Mouse (Mus musculus) gastrocnemius, postnatal 36 days (tissue): ENCODE data around the gene Sat2. TPM values are rescaled to one million over a fixed set of nuclear protein-coding genes. Genes with fewer than 3 reads are reported as not detected.
A peak's percentile ranks its signal among the peaks of the same experiment; 100 is the strongest.

Experiments
- DNase-seq, 2 experiments: peaks; one replicate each; pipeline ENCODE4 v3.0.0; 2022
- intact Hi-C: fragments of 180-260 bp; cut with DNase I; formaldehyde crosslinking; loops from one replicate; pipeline ENCODE4 v1.15.1; 2025
- long read RNA-seq, 2 experiments: library from polyadenylated mRNA; stranded (forward); transcript quantifications; one replicate each; pipeline ENCODE4 v2.0.0; 2021
- total RNA-seq, 2 experiments: library from RNA; stranded (reverse); gene quantifications; 2 replicates each; pipeline ENCODE4 v1.2.3; 2021

Sat2 gene
- 1 to 10 TPM; 3.0 to 3.2 TPM for total RNA-seq
- long read RNA-seq, experiment 1, partial matches to known transcripts, result 0 of 5 reads
- long read RNA-seq, experiment 1, other reads (novel, unspliced or antisense), result 4 of 5 reads
- long read RNA-seq, experiment 2, partial matches to known transcripts, result 1 of 5 reads
- long read RNA-seq, experiment 2, other reads (novel, unspliced or antisense), result 2 of 5 reads

DNA sequence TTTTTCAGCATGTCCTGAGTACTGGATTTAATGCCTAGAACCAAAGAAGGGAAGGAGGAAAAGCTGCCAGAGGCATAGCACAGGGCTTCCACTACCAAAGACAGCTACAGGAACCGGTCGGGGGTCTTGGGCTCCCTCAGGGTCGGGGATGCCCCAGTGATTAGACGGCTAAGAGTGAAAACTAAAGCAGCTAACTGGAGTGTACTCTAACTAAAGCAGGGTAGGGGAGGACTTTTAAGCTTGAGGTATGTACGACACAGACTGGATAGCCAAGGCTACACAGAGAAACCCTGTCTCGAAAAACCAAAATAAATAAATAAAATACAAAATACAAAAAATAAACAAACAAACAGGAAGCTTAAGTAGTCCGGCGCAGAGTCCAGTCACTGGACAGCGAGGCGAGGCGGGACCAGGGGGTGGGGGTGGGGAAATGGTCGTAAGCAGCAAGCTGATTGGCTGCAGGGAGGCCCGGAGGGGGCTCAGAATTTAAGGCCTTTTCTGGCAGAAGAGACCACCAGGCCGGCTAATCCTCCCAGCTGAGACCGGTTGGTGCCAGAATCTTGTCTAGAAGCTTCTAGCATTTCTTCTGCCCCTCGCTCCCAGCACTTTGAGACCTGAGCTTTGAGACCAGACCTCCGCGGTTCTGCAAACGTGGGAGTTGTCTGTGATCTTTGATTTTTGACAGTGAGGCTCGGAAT, at the start of gene Sat2:
TSS of gene Sat2 (plus strand) at position 454 of the 698 bp plus-strand sequence.
- intact Hi-C loops, result no loop called here
- DNase-seq, result peak; percentile 31 to 53

DNA sequence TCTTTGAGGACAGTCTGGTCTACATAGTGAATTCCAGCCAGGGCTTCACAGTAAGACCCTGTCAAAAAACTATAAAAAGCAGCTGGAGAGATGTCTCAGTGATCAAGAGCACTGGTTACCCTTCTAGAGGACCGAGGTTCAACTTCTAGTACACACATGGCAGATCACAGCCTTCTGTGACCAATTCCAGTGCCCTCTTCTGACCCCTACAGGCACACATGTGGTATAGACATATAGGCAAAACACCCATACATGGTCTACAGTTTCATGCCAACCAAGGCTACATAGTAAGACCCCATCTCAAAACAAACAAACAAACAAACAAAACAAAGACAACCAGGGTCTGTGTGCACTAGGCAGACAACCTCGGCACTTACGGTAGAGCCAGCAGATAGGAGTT, 46.6 kb upstream of the Sat2 start:
- no peak for DNase-seq
- intact Hi-C loops, result loop anchor here (1.0 kb wide), 1 partner anchor 28 kb away; no protein-coding TSS in a partner anchor

- intact Hi-C loops, result no loop called here
These were observed 45.5 kb upstream of the Sat2 start for GRCm38 (mm10) chr11:69576307-69576706.

DNA sequence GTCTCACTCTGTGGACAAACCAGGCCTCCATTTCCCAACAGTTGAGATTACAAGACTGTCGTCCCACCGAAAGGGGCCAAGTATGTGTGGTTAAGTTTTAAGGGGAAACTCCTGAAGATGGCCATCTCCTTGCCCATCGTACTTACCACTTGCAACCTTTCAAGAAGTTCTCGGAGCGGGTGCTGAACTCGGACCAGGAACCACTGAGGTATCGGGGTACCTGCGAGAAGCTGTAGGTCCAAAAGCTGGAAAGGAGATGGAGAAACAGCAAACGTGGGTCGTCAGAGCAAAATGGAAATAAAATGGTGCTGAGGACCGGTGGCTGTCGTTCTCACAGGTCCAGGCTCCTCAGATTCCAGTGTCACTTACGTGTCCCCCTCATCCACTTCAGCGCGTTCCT, 43.5 kb upstream of the Sat2 start:
- intact Hi-C loops, result no loop called here

More at GRCm38 (mm10) chr11:69576307-69576706, 45.5 kb upstream of the Sat2 start:
- DNase-seq, result no peak

GRCm38 (mm10) chr11:69579128-69580017, 42.5 kb upstream of the Sat2 start:
- peak; percentile 91 to 99 for DNase-seq
- intact Hi-C loops, result loop anchor here (1.0 kb wide), 1 partner anchor 34 kb away; no protein-coding TSS in a partner anchor

More for the DNA sequence above, 43.5 kb upstream of the Sat2 start:
- DNase-seq, result no peak

DNA sequence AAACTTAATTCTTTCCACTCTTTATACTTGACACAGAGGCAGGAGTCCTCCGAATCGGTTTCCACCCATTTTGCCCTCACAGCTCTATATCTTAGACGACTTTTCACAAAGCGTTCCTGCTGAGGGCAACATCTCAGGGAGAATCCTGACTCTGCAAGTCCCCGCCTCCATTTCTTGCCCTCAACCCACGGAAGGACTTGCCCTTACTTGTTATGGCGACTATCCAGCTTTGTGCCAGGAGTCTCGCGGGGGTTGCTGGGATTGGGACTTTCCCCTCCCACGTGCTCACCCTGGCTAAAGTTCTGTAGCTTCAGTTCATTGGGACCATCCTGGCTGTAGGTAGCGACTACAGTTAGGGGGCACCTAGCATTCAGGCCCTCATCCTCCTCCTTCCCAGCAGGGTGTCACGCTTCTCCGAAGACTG, 41.7 kb upstream of the Sat2 start, which contains the start of the genes Wrap53 and Trp53:
TSS of gene Wrap53 (minus strand) at position 165 of the 424 bp plus-strand sequence.
TSS of gene Trp53 (plus strand) at position 269 of the 424 bp plus-strand sequence.
- peak; percentile 83 to 86 for DNase-seq
- intact Hi-C loops, result no loop called here

DNA sequence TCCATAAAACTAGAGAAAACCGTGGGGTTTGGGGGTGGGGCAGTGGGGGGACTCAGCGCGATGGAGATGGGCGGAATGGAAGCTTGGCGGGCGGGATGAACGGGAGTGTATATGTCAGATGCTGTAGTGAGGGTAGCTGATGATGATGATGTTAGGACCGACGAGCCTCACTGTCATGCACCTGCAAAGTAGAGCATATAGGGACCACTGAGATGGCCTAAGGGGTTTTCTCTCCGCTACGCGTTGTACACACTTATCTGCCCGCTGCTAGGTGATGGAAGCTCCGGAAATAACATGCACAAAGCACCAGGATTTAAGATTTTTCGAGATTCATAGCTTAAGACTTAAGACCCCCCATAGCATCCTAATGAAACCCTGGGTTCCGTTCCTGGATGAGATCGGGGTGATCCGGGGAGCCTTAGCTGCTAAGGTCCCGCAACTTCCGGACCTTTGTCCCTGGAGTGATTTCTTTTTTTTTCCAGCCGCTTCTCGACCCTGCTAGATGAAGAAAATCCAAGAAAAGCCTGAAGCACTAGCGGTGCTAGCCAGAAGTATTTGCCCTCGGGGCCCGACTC, 41.2 kb upstream of the Sat2 start:
- no peak for DNase-seq
- intact Hi-C loops, result no loop called here

DNA sequence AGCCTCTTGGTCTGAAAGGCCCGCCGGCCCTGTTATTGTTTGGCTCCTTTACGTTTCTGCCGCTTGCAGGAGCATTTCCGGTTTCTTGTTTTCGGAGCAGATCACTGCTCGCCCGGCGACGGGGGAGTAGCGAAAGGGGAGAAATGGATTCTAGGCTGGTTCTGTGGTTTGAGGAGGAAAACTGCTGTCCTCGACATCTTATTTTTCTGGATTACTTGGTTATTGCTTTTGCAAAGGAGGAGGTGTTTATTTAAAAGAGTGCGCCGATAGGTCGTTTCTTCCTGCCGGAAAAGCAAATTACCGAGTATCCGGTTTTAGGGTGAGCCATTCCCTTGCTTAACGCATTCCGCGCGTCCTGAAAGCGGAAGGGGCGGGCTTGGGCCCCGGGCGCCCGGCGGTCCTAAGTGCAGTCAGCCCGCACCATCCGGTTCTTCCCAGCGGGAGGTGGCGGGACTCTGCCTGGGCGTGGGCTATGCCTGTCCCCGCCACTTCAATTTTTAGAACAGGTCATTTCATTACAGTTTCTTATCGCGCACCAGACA, 40.6 kb upstream of the Sat2 start:
- intact Hi-C loops, result no loop called here
- DNase-seq, result peak; percentile 79 to 82

GRCm38 (mm10) chr11:69581814-69582213, 40.0 kb upstream of the Sat2 start:
- intact Hi-C loops, result no loop called here
- no peak for DNase-seq

GRCm38 (mm10) chr11:69582230-69582805, 39.5 kb upstream of the Sat2 start:
- DNase-seq, result no peak
- intact Hi-C loops, result no loop called here

GRCm38 (mm10) chr11:69584008-69584407, 37.8 kb upstream of the Sat2 start:
- DNase-seq, result no peak
- intact Hi-C loops, result no loop called here

- intact Hi-C loops, result no loop called here
- DNase-seq, result no peak
These were observed 36.9 kb upstream of the Sat2 start for GRCm38 (mm10) chr11:69584937-69585336.

DNA sequence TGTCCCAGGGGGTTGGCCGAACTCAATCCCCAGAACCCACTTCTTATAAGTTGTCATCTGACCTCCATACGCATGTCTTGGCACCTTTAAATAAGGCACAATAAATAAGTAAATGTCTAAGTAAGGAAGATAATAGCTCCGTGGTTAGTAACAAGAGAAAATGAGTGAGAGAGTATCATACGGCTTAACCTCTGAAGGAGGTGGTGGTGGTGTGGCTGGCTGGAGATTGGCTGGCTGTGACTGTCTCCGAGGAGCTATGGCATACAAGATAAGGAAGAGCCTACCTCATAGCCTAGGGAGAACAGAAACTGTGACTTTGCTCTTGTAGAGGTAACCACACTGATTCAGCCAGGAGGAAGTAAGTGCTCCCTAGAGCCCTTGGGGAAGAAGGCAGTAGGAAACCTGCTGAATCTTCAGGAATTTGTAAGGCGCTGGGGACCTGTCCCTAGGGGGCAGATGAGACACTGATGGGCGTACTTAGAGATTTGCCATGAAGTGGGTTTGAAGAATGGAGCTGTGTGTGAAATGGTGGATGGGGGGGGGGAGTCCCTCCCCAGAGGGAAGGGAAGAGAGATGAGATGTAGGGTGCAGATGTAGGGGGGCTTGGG, 36.0 kb upstream of the Sat2 start:
- intact Hi-C loops, result no loop called here

DNA sequence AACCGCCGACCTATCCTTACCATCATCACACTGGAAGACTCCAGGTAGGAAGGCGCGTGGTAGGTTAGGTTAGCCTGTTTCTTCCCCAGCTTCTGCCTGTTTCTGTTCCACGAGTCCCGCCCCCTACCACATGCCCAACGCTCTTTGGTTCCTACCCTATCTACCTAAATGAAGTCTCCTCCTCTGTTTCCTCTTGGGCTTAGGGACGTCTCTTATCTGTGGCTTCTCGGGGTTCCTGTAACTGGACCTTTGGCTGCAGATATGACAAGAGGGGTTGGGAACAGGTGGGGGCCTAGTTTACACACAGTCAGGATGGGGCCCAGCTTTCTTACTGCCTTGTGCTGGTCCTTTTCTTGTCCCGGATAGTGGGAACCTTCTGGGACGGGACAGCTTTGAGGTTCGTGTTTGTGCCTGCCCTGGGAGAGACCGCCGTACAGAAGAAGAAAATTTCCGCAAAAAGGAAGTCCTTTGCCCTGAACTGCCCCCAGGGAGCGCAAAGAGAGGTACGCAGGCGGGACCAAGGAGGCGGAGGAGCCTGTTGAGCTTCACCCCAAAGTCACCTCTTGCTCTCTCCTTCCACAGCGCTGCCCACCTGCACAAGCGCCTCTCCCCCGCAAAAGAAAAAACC, 32.5 kb upstream of the Sat2 start:
- DNase-seq, result no peak
- intact Hi-C loops, result no loop called here

More for the DNA sequence above, 36.0 kb upstream of the Sat2 start:
- no peak for DNase-seq

DNA sequence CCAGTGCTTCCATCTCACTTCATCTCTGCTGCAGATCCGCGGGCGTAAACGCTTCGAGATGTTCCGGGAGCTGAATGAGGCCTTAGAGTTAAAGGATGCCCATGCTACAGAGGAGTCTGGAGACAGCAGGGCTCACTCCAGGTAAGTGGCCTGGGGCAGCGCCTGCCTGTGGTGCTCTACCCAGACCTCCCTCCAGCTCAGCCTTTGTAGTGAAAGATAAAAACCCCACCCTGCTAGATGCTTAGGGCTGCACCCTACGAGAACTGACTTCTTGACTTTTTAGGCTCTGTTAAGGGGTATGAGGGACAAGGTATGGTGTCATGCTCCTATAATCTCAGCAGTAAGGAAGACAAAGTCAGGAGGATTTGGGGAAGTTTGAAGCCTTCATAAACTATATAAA, 31.2 kb upstream of the Sat2 start:
- intact Hi-C loops, result no loop called here

GRCm38 (mm10) chr11:69591424-69591823, 30.4 kb upstream of the Sat2 start:
- no peak for DNase-seq
- intact Hi-C loops, result no loop called here

More for the DNA sequence above, 31.2 kb upstream of the Sat2 start:
- no peak for DNase-seq

- intact Hi-C loops, result no loop called here
- DNase-seq, result peak in 1 of 2 experiments; percentile 38
These were observed 29.8 kb upstream of the Sat2 start for GRCm38 (mm10) chr11:69591899-69592637.

DNA sequence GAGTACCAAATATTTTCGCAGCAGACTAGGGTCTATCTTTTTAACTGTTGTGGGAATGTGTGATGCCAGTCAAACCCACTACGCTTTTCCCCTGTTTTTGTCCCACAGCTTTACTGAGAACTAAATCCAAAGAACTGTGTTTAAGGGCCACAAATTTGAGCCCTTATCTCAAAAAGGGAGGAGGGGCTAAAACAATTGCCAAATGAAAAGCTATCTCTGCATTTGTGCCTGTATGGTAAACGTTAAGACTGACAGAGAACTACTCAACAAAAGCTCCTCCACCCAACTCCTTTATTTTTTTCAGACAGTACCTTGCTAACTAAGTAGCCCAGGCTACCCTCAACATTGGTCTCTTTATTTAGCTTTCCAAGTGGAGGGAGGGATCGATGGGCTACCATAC, 29.0 kb upstream of the Sat2 start:
- DNase-seq, result no peak
- intact Hi-C loops, result no loop called here
